Mouse (Mus musculus): ENCODE measurements around the gene Atp11a.

Atp11a gene

DNA sequence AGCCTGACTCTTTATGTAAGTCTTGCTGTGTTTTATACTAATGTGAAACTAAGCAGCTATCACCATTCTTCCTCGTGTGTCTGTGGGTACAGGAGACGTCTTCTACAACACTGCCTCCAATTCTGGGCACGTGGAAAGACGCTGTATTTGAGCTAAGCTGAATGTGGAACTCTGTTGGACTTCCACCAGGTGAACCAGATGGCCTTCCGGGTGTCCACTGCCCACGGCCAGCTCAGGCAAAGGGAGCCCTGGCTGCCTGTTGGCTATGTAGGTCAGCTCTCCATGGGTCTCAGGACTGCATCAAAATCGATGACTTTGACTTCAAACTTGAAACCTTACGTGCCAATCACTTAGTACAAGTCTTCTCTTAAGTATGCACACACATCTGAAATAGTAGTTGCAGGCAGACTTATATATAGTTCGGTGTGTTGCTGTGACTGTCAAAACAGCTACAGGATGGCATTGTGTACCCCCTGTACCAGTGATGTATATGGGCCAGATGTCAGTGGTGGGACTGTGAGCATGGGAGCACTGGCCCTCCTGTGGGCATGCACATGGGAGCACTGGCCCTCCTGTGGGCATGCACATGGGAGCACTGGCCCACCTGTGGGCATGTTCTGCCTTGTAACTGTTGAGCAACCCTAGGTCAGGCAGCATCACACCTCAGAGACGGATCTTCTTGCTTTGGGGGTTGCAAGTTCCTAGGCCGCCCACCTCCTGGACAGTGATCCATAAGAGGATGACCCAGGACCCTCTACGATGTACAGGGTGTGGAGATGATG lies 137.2 kb downstream of the Atp11a start:
- no peak for TF ChIP-seq GATA4 (IDR thresholded peaks at IDR 0.05; ENCODE audit: insufficient replicate concordance, low read length)

DNA sequence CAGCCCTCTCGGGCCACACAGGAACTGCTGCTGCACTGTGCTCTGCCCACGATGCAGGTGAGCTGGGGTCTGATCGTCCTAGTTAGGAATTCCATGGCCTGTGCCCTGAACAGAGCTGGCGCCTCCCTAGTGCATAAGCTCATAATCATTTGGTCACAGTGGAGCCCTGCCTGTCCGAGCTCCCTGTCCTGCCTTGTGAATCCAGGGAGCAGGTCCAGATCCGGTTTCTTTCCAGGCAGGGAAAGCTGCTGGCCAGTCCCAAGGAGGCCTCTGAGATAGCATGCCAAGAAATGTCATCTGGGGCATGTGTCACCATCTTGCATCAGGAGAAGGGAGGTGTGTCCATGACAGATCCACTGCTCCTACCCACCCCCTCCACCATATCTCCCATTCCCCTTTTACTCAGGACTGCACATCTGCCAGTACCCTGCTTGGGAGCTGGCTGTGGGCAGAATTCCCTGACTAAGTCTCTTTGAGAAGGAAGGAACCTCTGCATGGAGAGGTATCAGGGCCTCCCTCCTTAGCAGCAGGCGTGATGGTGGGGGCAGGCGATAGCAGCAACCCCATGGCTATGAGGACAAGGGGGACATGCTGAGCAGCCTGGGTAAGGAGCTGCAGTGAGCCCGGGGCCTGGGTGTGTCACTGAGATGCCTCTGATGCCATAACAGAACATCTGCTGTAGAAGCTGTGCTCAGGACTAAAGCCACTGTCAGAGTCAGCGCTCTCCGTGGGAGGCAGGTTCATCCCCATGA lies 138.1 kb downstream of the Atp11a start:
- no peak for TF ChIP-seq GATA4 (IDR thresholded peaks at IDR 0.05; ENCODE audit: insufficient replicate concordance, low read length)

DNA sequence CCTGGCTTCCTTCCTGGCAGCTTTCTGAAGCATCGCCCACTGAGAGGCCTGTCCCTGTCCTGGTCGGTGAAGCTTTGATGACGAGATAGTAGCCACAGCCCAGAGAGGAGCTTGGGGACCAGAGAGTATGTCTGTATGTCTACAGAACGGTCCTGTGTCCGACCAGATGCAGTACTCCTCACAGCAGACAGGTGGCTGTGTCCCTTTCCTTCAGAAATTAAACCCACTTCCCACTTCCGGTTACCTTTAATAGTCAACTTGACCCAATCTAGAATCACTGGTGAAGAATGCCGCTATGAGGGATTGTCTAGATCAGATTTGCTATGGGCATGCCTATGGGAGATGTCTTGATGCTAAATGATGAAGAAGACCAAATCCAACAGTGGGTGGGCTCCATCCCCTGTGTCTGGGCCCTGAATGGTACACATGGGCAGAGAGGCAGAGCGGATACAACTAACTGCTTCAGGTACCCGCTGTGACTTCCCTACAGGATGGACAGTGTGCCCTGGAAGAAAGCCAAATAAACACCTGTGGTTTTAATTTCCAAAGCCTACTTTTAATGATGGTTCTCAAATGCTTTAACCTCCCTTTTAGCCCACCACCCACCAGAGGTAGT lies 138.8 kb downstream of the Atp11a start:
- TF ChIP-seq GATA4 (IDR thresholded peaks at IDR 0.05; ENCODE audit: insufficient replicate concordance, low read length): no peak

DNA sequence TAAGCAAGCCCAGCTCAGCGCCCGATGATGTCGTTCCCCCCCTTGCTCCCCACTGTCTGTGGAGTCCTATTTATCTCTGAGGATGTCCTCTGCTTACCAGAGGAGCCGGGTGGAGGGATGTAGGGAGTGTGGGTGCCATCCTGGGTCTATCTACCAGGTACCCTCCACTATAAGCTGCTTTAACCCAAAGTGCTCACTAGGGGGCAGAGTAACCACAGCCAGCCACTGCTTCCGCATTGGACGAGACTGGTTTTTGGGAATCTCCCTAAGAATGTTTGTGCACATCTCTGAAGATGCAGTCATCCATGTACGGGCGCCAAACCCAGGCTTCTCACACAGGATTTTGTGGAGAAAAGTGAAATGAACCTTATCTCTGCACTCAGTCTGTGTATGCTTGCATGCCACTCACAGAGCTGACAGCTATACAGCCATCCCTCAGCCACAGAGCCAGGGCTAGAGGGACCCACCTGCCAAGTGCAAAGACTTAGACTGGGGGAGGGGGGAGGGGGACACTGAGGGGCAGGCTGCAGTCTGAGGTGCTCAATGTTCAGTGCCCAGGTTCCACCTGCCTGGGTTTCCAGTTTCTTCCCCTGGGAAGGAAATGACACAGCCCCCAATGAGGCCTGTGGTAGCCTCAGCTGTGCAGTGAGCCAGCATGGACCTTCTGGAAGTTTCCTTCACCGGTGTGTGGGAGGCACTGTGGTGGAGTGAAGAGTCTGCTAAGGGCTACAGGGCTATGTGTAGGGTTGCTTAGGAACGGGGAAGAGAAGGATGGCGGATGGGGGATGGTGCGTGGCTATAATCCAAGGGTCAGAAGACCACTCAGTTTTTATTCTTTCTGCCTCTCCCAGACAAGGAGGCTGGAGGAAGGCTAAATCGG lies 139.9 kb downstream of the Atp11a start:
- no peak for TF ChIP-seq GATA4 (IDR thresholded peaks at IDR 0.05; ENCODE audit: insufficient replicate concordance, low read length)

DNA sequence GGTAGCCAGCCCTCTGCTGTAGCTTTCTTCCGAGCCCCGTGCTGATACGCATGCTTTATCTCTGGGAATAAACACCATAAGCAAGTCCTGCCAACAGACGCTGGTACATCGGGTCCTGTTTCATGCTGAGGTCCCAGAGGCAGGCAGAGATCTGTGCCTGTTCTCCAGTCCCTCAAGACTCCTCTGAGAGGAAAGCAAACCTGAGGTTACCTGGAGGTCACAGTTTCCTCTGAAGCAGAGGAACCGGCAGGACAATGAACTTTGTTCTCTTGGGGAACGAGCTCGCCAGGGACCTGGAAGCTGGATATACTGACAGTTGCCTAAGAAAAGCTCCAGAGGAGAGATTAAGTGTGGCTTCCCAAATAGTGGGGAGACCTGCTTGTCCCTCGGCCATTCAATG lies 141.0 kb downstream of the Atp11a start:
- TF ChIP-seq GATA4 (IDR thresholded peaks at IDR 0.05; ENCODE audit: insufficient replicate concordance, low read length): no peak

DNA sequence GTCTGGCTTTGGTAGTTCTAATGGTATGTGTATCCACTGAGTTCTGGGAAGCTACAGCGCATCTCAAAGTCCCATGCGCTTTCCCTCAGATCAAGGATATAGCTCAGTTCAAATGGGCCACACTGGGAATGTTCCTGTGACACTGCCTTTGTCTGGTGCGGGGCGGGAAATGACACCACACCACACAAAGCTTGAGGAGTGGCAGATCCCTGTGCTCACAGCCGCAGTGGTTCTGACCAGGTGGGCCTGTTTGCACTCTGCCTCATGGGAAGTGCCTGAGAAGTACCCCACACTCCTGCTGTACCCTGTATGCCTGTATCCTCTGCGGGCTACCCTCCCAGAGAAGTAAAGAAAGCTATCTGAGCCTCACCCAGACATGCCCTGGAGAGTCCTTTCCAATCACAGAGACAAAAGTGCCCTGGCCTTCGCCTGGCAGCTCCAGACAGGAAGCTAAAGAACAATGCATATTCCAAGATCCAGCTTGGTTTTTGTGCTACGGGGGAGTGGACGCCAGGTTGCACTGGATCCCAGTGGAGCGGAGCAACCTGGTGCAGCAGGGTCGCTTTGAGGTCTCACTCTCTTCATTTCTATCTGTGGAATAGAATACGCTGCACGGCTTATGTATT lies 147.1 kb downstream of the Atp11a start:
- no peak for TF ChIP-seq GATA4 (IDR thresholded peaks at IDR 0.05; ENCODE audit: insufficient replicate concordance, low read length)

DNA sequence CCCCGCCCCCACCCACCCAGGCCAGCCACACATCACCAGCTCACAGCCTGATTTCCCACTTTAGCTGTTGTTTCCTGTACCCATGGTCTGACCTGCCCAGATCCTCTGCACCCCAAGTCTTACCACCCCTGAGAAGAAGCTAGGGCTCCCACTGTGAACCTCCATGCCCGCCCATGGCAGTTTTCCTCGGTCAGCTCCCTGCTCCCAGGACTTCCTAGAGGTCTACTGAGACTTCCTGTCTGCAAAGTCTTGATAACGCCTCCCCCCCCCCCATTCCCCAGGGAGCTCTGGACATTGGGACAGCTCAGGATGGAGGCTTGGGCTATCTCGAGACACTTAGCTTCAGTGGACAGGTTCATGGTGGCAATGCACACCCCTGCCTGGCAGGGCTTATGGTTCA lies 148.3 kb downstream of the Atp11a start:
- TF ChIP-seq GATA4 (IDR thresholded peaks at IDR 0.05; ENCODE audit: insufficient replicate concordance, low read length): no peak

DNA sequence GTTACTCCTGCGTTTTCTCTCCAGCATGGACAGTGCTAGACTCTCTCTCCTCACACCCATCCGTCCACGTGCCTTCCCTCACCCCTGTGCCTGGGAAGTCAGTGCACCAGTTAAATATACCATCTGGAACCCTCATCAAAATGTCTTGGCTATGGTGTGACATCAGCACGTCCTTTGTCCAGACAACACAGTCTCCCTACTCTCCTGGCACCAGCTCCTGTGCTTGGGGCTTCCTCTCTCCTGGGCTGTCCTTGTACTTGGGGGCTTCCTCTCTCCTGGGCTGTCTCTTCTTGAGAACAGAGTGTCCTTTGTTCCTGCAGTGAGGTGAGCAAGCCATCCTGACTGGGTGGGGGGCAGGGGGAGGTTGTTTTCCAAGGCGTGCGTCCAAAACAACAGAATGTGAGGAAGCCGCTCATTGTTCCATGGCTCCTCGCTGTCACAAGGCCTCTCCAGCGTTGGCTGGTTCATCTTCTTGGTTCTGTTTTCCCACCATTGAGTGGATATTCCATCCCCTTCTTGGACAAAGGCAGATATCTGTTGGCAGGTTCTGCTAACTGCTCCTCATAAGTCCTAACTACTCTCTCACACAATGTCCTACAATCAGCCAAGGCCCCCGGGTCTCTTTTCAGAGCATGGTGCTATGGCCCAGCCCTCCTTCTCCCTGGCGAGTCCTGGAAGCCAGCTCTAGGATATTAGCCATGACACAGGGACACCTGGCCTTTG lies 148.9 kb downstream of the Atp11a start:
- no peak for TF ChIP-seq GATA4 (IDR thresholded peaks at IDR 0.05; ENCODE audit: insufficient replicate concordance, low read length)

DNA sequence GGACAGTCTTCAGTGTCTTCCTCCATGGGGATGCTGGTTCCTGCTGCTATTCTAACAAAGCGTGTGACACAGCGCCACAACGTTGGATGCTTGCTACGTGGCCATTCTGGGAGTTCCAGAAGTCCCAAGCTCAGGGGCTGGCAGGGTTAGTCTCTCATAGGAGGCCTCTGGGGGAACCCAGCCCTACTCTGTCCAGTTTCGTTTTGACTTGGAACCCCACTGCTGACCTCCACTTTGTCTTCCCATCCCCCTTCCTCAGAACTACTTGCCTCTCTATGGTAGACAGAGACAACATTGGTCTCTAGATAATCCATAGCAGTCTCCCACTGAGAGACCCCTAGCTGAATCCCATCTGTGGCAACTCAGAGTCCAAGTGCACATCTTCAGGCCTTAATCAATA lies 149.8 kb downstream of the Atp11a start:
- TF ChIP-seq GATA4 (IDR thresholded peaks at IDR 0.05; ENCODE audit: insufficient replicate concordance, low read length): no peak

DNA sequence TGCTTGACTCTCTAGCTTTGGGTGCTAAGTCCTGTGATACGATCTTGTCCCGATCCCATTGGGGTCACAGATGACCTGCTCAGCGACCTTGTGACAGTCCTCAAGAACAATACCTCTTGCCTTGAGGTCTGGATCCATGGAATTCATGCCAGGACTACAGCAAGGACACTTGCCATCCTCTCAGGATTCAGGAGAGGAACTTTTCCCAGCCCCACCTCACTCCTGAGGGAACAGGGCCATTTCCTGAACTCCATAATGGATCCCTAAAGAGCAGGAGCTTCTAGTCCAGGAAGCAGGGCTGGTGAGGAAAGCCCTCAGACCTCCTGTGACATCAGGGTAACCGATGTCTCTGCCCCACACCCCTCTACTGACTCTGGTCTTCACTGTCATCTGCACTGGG lies 150.9 kb downstream of the Atp11a start:
- TF ChIP-seq GATA4 (IDR thresholded peaks at IDR 0.05; ENCODE audit: insufficient replicate concordance, low read length): no peak

DNA sequence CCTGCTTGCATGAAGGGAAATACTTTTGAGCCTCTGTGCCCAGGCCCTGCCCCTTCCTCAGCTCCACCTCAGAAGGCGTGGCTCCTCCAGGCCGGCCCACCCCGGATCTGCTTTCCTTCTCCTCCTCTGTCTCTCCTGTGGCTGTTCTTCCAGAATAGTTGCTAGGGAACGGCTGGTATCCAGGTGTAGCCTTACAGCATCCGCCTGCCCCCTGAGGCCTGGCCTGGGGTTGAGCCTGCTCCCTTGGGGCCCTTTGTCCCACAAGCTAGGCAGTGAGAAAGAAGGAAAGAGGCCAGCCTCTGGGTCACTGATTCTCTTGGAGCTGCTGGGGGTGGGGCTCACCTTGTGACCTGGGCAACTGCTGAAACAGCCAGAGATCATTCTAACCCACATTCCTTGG lies 155.2 kb downstream of the Atp11a start:
- TF ChIP-seq GATA4 (IDR thresholded peaks at IDR 0.05; ENCODE audit: insufficient replicate concordance, low read length): no peak

DNA sequence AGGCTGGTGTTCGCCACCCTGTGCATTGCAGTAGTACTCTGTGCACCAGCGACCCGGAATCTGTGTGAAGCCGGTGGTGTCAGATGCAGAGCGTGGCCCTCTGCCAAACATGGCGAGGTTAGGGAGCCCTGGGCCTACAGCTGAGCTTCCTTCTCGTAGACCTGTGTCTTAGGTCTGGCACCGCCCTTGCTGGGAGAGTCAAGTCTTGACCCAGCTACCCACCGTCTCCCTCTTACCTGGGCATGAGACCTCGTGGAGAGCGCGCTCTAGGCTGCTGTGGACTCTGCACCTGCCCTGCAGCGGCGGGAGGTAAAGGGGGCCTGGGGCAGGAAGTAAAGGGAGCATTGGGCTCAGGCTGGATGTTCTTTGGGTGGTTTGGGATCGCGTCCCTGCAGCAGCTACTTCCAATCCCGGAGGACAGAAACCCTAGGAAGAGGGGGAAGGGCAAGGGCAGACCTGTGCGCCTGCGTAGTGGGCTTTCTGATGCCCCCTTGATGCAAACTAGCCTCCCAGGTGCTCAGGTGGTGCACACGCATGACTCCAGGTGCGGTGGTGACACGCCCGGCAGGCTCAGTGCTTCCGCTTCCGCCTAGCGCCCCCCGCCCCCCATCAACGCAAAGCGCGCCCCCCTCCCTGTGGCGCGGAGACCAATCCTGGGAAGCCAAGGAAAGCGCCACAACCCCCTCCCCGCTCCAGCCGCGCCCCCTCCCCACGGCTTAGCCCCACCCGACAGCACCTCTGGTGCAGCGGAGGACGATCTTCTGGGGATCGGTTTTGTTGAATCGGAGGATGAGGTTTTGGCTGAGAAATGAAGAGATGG lies 158.6 kb downstream of the Atp11a start:
- TF ChIP-seq GATA4 (IDR thresholded peaks at IDR 0.05; ENCODE audit: insufficient replicate concordance, low read length): no peak

DNA sequence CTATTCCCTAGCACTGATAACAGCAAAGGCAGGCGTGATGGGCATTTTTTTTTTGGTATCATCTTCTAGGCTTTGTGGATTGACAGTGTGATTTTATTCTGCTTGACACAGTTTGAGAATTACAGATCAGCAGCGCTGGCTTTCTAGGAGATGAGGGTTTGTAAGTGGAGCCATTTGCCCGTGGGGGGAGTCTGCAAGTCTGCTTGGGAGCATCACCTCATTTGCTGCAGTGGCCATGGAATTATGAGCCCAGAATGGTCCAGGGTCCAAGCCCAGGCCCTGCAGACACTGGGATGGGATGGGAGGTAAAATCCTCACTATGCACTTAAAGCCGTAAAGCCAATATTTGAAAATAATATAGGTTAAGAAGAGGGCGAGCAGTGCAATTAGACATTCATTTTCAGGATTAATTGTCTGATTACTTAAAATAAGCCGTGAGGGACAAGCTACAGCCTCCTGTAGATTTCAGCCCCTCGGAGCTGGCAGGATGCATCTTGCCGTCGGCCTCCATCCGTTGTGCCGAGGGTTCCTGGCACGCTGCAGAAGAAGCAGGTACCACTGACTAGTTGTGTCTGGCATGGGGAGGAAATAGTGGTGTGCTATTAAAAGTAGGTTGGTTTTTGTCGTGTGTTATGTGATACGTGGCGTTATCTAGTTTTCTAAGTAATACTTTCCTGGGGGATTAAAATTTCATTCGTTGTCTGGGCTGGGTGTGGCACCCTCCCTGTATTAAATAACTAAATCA lies 159.5 kb downstream of the Atp11a start:
- no peak for TF ChIP-seq GATA4 (IDR thresholded peaks at IDR 0.05; ENCODE audit: insufficient replicate concordance, low read length)

Measured in liver, adult (tissue).